Mouse (Mus musculus): ENCODE data around the gene Txlng.

Txlng gene

DNA sequence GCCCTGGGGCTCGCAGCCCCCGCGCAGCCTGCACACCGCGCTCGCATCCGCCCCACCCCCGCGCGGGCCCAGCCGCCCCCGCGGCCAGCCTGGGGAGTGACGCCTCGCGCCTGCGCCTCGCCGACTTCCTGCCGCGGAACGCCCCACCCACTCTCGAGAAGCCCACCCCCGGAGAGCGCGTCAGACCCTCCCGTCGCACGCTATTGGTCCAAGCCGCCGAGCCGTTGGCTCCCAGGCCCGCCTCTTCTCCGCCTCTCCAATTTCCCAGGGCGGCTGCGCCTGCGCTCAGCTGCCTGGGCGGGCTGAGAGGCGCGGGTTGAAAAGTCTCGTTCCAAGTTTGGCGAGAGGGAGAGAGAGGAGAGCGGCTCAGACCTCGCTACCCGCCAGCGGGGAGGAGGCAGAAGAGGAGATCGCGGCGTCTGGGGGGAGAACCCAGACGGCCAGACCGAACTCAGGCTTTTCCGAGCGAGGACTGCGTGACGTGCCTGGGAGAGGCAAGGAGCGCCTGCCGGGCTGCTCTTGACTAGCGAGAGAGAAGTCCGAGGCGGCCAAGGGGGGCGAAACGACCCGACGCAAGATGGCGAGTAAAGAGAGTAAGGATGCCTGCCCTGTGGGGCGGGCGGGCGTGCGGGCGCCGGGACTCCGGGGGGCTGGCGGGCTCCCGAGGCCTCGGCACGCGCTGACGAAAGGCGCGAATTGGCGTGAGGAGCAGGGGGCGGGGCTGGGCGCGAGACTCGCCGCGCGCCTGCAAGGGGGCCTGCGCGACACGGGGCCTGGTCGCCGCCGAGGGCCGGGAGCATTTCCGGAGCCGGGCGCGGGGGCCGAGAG, 68.9 kb downstream of the Txlng start, which contains the start of gene Rbbp7:
Rbbp7 (plus strand) TSS at position 288 of the 828 bp plus-strand sequence.
- ATAC-seq (ENCODE audit: insufficient number of reproducible peaks, low FRiP score, low TSS enrichment) = peak; percentile 98

DNA sequence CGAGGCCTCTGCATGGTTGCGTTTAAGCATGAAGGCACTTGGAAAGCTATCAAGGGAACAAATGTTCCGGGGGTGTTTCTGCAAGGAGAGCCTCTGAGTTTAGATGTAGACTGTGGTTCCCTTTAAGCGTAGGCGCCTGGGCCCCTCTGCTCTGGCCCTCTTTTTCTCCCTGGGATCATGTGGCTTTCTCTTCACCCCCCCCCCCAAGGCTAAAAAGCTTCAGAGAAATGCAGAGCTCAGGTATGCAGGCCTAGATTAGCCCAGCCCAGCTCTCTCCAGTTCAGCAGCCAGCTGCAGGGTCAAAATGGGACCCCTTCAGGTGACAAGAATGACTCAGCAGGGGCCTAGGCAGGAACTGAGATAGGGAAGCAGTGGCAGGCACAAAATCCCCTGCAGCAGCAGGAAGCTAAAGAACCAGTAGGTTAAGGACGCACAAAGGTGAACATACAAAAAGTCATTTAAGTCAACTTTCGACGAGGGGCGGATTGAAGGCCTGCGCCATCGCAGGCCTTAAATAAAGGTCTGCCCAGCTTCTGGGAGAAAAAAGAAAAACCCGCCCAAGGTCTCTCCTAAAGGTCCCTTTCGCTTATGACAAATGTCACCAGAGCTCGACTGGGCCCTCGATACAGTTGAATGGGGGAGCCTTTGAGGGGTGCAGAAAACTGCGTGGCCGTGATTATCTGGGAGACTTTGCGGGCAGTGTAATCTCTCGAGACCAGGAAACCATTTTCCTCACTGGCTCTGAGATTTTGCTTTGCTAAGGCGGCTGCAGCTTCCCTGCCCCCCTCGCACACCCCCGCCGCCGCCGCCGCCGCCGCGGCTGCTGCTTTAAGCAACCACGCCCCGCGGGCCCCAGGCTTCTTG, 69.8 kb downstream of the Txlng start:
- ATAC-seq (ENCODE audit: insufficient number of reproducible peaks, low FRiP score, low TSS enrichment) = peak; percentile 5; the same call in 1 of the 2 replicates

DNA sequence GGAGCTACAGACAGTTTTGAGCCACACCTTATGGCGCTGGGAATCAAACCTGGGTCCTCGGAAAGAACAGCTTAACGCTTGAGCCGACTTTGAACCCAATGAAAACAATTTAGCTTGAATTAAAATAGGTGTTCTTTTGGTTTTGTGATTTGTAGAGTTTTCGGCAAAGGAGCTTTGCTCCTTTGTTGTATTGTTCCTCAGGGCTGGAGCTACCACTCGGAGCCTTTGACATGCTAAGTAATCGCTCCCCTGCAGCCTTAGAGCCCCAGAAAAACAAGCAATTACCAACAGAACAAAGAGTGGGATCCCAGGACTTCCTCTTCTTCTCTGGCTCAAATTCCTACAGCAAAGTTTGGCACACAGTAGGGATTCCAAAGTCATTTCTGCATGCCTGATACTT, 73.2 kb downstream of the Txlng start:
- ATAC-seq (ENCODE audit: insufficient number of reproducible peaks, low FRiP score, low TSS enrichment) = no peak

DNA sequence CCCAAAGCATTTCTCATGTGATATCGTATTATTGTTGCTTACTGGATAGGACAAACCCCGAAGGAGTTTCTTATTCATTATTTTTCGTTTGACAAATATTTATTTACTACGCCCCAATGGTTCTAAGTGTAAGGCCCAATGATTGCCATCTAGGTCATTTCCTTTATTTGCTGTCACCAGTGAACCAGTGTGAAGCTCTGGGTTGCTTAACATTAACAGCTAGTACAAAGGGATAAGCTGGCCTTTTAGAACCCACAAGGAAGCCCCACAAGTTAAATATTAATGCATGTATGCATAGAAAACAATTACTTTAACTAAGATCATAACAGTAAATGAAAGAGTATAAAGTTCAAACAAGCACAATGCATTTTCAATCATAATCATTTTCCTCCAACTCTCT, 74.9 kb downstream of the Txlng start:
- no peak for ATAC-seq (ENCODE audit: insufficient number of reproducible peaks, low FRiP score, low TSS enrichment)

DNA sequence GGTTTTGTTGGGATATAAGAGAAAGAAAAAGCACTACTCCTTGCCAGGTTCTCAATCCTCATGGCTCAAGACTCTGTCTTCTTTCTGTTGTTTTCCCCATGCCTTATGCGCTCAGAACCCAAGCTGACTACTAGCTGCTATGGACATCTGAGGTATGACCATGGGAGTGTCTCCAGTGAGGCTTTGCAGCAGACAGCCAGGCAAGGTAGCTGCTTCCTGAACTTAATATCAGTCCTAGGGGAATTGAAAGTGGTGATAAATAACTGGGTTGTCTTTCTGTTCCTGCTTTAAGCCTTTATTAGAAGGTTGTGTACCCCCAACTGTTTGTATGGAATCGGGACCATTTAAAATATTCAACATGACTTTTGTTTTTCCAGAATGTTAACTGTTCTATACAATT, 76.8 kb downstream of the Txlng start:
- ATAC-seq (ENCODE audit: insufficient number of reproducible peaks, low FRiP score, low TSS enrichment) = no peak

DNA sequence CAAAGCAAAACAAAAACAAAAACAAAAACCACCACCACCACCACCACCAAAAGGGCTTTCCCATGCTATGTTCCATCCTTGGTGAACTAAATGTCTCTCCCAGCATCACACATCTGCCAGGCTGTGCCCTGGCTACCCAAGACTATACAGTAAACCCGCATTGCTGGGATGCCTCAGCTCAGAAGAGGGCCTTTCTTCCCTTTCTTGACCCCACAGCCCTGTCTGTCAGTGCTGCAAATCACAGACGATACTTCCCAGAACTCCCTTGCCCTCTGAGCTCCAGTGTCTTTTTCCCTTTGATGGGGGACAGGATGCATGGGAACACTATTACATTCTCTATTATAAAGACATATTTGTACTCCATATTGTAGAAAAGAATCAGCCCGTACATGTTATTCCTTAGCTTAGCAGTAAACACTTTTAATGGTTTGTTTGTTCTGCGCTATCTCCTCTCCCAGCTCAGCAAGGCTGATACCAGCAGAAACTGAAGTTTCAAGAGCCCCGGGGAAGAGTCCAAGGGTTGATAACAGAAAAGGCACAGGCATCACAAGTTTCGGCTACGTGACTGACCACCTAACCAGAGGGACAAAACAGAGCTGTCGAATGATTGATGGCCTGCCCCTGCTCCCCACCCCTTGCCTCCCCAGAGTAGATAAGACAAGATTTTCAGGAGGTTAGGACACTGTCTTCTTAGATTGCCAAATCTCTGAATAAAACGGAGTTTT, 80.4 kb downstream of the Txlng start:
- ATAC-seq (ENCODE audit: insufficient number of reproducible peaks, low FRiP score, low TSS enrichment) = no peak

DNA sequence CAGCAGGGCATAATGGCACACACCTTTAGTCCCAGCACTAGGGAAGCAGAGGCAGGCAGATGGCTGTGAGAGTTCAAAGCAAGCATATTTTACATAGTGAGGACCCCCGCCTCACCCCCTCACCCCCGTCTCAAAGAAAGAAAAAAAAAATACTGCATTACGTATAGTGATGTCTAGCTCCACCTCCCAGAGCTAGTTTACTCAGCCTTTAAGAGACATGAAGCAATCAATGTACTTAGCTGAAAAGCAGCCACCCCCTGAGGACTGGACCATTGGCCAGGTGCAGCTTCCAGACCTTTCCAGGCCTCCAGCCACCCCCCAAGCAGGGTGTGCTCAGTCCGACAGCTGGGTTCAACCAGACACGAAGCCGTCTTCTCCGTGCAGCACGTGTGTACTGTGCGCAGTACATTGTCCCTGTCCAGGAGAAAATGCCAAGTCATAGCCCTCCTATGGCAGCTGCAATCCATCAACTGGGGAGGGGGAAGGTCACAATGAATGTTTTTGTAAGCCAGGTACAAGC, 93.1 kb downstream of the Txlng start:
- ATAC-seq (ENCODE audit: insufficient number of reproducible peaks, low FRiP score, low TSS enrichment) = 0 out of 2 replicates have a peak, but pooled peaks have one; percentile 11

DNA sequence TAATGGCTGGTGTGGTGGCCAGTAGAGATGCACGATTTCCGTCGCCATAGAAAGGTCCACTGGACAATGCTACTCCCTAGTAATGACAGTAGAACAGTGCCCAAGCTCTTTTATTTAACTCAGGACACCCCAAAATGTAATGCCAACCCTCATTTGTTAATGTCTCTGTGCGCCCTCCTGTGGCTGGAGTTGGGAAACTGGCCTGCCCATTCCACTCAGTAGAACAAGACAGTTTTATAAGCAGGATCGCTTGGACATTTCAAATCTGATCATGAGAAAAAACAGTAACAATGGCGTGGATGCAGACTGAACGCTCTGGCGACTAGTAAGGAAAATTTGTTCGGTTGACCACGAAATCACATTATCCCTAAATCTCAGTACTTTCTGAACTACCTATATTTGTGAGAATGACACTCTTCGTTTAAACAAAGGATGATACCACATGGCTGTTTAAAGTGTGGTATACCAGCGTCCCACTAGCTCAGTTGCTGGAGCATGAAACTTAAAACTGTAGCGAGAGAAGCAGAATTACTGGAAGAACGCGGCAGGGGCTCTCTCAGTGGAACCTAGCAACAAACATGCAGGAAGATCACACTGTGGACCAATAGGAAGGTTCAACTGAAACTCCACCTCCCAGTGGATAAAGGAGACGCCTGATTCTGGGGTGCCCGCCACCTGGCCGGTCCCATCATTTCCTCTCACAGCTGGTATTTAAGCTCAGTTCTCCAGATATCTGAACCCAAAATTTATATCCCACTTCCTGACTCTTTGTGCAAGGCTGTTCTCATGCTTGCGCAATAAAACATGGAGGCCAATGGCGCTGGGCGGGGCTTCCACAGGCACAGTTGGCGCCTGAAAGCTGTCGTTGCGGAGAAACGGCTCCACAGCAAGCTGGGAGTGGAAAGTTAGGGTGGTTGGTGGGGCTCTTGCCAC, 94.0 kb downstream of the Txlng start:
- ATAC-seq (ENCODE audit: insufficient number of reproducible peaks, low FRiP score, low TSS enrichment) = peak; percentile 97

DNA sequence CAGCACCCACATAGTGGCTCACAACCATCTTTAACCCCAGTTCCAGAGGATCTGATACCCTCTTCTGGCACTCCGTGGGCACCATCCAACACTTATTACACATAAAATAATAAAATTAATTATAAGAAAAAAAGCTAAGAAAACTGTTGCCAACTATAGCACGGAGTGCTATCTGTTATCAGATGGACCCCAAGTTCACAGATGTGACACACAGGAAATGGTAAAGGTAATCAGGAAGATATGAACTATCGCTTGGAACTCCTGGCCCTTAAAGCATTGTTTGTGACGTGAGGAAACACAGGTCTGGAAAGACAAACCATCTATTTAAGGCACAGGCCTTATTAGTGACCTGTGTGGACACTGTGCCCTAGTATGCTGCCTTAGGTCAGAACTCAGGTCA, 99.2 kb downstream of the Txlng start:
- no peak for ATAC-seq (ENCODE audit: insufficient number of reproducible peaks, low FRiP score, low TSS enrichment)
